Mouse (Mus musculus) G1E (cell line): ENCODE results near the gene Selenoo. TPM values are rescaled to one million over a fixed set of nuclear protein-coding genes. Genes with fewer than 3 reads are reported as not detected.

ENCODE experiments used
- ATAC-seq: 2 replicates; pipeline ENCODE4 v1.8.0; 2016; ENCODE audit warnings: mild to moderate bottlenecking; ENCODE audit not compliant: insufficient number of reproducible peaks, poor library complexity, low FRiP score, severe bottlenecking; ENCODE audit errors: extremely low read depth
- DNase-seq: peaks from one replicate; pipeline ENCODE4 v3.0.0; 2012; ENCODE audit warnings: low spot score
- H3K27me3 ChIP-seq: 2 replicates; pipeline ENCODE4 v1.6.1; 2012; ENCODE audit warnings: mild to moderate bottlenecking, low read length, inconsistent platforms; ENCODE audit not compliant: insufficient read depth
- H3K36me3 ChIP-seq: replicated peaks from 2 replicates; pipeline ENCODE3; 2012; ENCODE audit warnings: mild to moderate bottlenecking, inconsistent platforms
- H3K4me1 ChIP-seq: 2 replicates; pipeline ENCODE4 v1.6.1; 2012; ENCODE audit warnings: low read depth, low read length, inconsistent platforms, mixed read lengths; ENCODE audit not compliant: insufficient read depth
- H3K4me3 ChIP-seq: 2 replicates; pipeline ENCODE4 v1.5.1; 2012; ENCODE audit warnings: low read depth, mild to moderate bottlenecking, inconsistent platforms, low read length, moderate library complexity, mixed read lengths
- H3K9me3 ChIP-seq: replicated peaks from 2 replicates; pipeline ENCODE4 v1.6.1; 2012; ENCODE audit warnings: inconsistent platforms
- CTCF ChIP-seq: IDR thresholded peaks from 2 replicates; pipeline ENCODE4 v1.5.1; 2012; ENCODE audit warnings: low read depth, low read length, inconsistent platforms, mixed read lengths
- GATA1 ChIP-seq: IDR thresholded peaks from 2 replicates; pipeline ENCODE4 v1.6.1; 2012; ENCODE audit warnings: borderline replicate concordance, low read length, inconsistent platforms, mixed read lengths
- GATA2 ChIP-seq: IDR thresholded peaks from 2 replicates; pipeline ENCODE4 v1.6.1; 2012; ENCODE audit warnings: low read depth, low read length, inconsistent platforms, borderline replicate concordance
- POLR2AphosphoS5 ChIP-seq: IDR thresholded peaks from 2 replicates; pipeline ENCODE4 v1.6.1; 2012; ENCODE audit warnings: low read depth, low read length, inconsistent platforms; ENCODE audit not compliant: insufficient replicate concordance
- TAL1 ChIP-seq: conservative IDR thresholded peaks from 2 replicates; pipeline ENCODE4 v1.6.1; 2012; ENCODE audit warnings: low read depth, low read length, inconsistent platforms, mixed read lengths
- polyA plus RNA-seq: library from polyadenylated mRNA; stranded (reverse); fragments of >175 nt; gene quantifications from 2 replicates; pipeline ENCODE4 v1.2.3, GENCODE M21; 2012
- total RNA-seq, 2 experiments: library from RNA; stranded (forward) in 1 of 2; stranded (reverse) in 1 of 2; fragments of 200-1000 nt in 1 of 2; fragments of >200 nt in 1 of 2; fragmentation: Nextera tagmentation in 1 of 2; gene quantifications; 2 replicates each; pipeline ENCODE4 v1.2.3; 2014 to 2017

Gene Selenoo
- total and polyA plus RNA-seq, 3 experiments, result 11.6 to 25.2 (median 17.8) TPM

DNA sequence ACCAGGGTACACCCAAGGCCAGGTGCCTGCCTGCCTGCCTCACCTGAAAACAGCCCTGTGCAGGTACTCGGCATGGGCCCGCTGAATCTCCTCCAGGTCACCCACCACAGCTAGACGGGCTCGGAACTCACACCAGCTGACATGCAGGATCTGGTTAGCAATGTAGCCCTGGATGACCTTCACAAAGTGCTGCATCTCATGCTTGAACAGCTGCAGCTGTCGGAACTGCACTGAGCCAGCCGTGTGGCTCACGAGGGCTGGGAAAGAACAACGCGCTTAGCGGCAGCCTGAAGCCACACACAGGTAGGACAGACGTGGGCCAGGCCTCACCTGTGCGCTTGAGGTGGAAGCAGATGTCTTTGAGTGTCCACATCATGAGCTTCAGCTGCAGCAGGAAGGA lies 11.9 kb downstream of the Selenoo start:
- no peaks in the 10 kb centered on the region; the same call in 1 of the 2 replicates for H3K27me3 ChIP-seq
- H3K36me3 ChIP-seq, result peaks cover 100% of the 10 kb centered on the region
- 0 out of 2 replicates have a peak overlapping the region, but pooled peaks have one; percentile 14 for H3K4me3 ChIP-seq
- DNase-seq, result no peak
- H3K4me1 ChIP-seq, result peaks cover 7% of the 10 kb centered on the region; the same call in 1 of the 2 replicates
- TF ChIP-seq GATA2 (no peak), TAL1 (no peak), POLR2AphosphoS5 (no peak)
- ATAC-seq, result no peak
- no peaks in the 10 kb centered on the region for H3K9me3 ChIP-seq

GRCm38 (mm10) chr15:89102646-89103045 lies 13.8 kb downstream of the Selenoo start:
- no peak overlapping the region for H3K4me3 ChIP-seq
- TF ChIP-seq GATA2 (no peak), CTCF (no peak), TAL1 (no peak), POLR2AphosphoS5 (no peak), GATA1 (no peak)
- peaks cover 100% of the 10 kb centered on the region for H3K36me3 ChIP-seq
- no peaks in the 10 kb centered on the region; the same call in 1 of the 2 replicates for H3K27me3 ChIP-seq
- DNase-seq (no peak), ATAC-seq (no peak)
- peaks cover 7% of the 10 kb centered on the region; the same call in 1 of the 2 replicates for H3K4me1 ChIP-seq
- no peaks in the 10 kb centered on the region for H3K9me3 ChIP-seq

DNA sequence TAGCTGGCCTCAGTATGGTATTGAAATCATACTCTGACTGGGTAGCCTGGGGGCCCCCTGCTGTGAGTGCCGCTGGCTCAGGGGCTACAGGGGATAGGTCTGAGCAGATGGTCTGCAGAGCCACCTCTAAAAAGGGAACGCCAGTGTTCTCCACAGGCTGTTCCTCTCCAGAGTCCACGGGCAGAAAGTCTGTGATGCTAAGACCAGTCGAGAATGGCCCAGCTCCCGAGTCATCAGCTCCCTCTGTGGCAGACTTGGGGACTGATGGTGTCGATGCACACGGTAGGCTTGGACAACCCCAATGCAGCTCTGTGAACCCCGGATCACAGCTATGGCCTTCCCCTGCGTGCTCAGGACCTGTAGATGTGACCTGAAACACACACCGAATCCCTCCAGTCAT lies 15.0 kb downstream of the Selenoo start:
- no peak for ATAC-seq
- TF ChIP-seq TAL1 (no peak), GATA1 (no peak), GATA2 (no peak), CTCF (no peak), POLR2AphosphoS5 (no peak)

GRCm38 (mm10) chr15:89104425-89104824 lies 15.5 kb downstream of the Selenoo start:
- peaks cover 100% of the 10 kb centered on the region for H3K36me3 ChIP-seq
- no peak for ATAC-seq

More for the DNA sequence above, 15.0 kb downstream of the Selenoo start:
- H3K4me3 ChIP-seq, result no peak overlapping the region
- H3K36me3 ChIP-seq, result peaks cover 100% of the 10 kb centered on the region
- DNase-seq, result no peak
- no peaks in the 10 kb centered on the region; the same call in 1 of the 2 replicates for H3K27me3 ChIP-seq
- H3K9me3 ChIP-seq, result no peaks in the 10 kb centered on the region
- H3K4me1 ChIP-seq, result peaks cover 7% of the 10 kb centered on the region; the same call in 1 of the 2 replicates

GRCm38 (mm10) chr15:89106073-89106472 lies 17.2 kb downstream of the Selenoo start:
- H3K4me1 ChIP-seq, result 0 out of 2 replicates have a peak, but pooled peaks cover 4% of the 10 kb centered on the region
- no peaks in the 10 kb centered on the region; the same call in 1 of the 2 replicates for H3K27me3 ChIP-seq
- H3K4me3 ChIP-seq, result no peak overlapping the region
- peaks cover 100% of the 10 kb centered on the region for H3K36me3 ChIP-seq
- DNase-seq (no peak), ATAC-seq (no peak)
- no peak for TF ChIP-seq GATA1
- TF ChIP-seq GATA2, result no peak
- TF ChIP-seq TAL1, result no peak
- no peak for TF ChIP-seq POLR2AphosphoS5
- TF ChIP-seq CTCF, result no peak
- H3K9me3 ChIP-seq, result no peaks in the 10 kb centered on the region

More at GRCm38 (mm10) chr15:89104425-89104824, 15.5 kb downstream of the Selenoo start:
- Histone ChIP-seq H3K27me3 (no peaks in the 10 kb centered on the region; the same call in 1 of the 2 replicates), H3K9me3 (no peaks in the 10 kb centered on the region), H3K4me1 (peaks cover 7% of the 10 kb centered on the region; the same call in 1 of the 2 replicates), H3K4me3 (no peak overlapping the region)
- TF ChIP-seq GATA1, result no peak
- no peak for TF ChIP-seq CTCF
- TF ChIP-seq GATA2, result no peak
- TF ChIP-seq POLR2AphosphoS5, result no peak
- TF ChIP-seq TAL1, result no peak
- no peak for DNase-seq

DNA sequence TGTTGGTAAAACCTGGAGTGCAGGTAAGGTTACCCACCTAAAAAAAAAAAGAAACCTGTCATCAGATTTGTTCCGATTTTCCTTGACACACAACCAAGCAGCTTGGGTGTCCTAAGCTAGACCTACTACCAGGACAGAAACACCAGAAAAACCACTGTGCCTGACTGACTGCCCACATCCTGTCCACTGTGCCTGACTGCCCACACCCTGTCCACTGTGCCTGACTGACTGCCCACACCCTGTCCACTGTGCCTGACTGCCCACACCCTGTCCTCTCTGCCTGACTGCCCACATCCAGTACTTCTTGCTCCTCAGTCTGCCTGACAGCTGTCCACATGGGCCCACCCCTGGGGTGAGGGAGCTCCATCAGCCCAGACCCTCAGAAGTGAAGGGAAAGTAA lies 18.1 kb downstream of the Selenoo start:
- H3K4me1 ChIP-seq, result 0 out of 2 replicates have a peak, but pooled peaks cover under 1% of the 10 kb centered on the region
- no peak overlapping the region for H3K4me3 ChIP-seq
- TF ChIP-seq GATA2 (no peak), TAL1 (no peak), CTCF (no peak), POLR2AphosphoS5 (no peak), GATA1 (no peak)
- no peaks in the 10 kb centered on the region for H3K9me3 ChIP-seq
- H3K27me3 ChIP-seq, result no peaks in the 10 kb centered on the region; the same call in 1 of the 2 replicates
- DNase-seq (no peak), ATAC-seq (no peak)
- H3K36me3 ChIP-seq, result peaks cover 100% of the 10 kb centered on the region

DNA sequence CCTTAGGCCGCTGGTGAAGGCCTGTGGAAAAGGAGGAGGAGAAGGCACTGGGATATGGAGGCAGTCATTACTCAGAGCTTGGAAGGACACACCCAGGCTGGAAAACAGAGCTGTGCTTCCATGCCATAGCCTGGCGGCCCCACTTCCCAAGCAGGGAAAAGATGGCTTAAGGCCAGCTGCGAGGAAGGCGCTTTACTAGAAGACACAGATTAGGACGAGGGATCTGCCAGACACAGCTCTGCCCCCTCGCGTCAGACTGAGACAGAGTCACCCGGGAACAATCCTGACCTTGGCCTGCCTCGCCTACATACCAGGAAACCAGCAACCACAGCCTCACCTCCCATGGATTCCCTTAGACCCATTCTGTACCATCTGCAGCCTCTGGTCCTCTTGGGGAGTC lies 21.3 kb downstream of the Selenoo start:
- ATAC-seq (no peak), DNase-seq (no peak)
- no peaks in the 10 kb centered on the region for H3K27me3 ChIP-seq
- no peaks in the 10 kb centered on the region for H3K9me3 ChIP-seq
- H3K4me3 ChIP-seq, result no peak overlapping the region
- TF ChIP-seq TAL1 (no peak), GATA2 (no peak), GATA1 (no peak), POLR2AphosphoS5 (no peak), CTCF (no peak)
- no peaks in the 10 kb centered on the region for H3K4me1 ChIP-seq
- peaks cover 97% of the 10 kb centered on the region for H3K36me3 ChIP-seq
